Mouse (Mus musculus) midbrain, embryonic 15.5 days (tissue): ENCODE data around the gene Egln2. TPM values are rescaled to one million over a fixed set of nuclear protein-coding genes. Genes with fewer than 3 reads are reported as not detected.

Experiments
- ATAC-seq: fragments of 200-750 bp; cut with Nextera tagmentation; replicated peaks from 2 replicates; pipeline ENCODE4 v1.8.0; 2017; ENCODE audit warnings: moderate TSS enrichment
- H3K27ac ChIP-seq: fragments of 300-500 bp; sonication (generic); 2 replicates; pipeline ENCODE4 v1.5.1; 2015; ENCODE audit warnings: mild to moderate bottlenecking, inconsistent platforms
- H3K27me3 ChIP-seq: fragments of 300-500 bp; sonication (generic); replicated peaks from 2 replicates; pipeline ENCODE4 v1.6.1; 2015; ENCODE audit warnings: inconsistent platforms
- H3K36me3 ChIP-seq: fragments of 300-500 bp; sonication (generic); replicated peaks from 2 replicates; pipeline ENCODE4 v1.6.1; 2015; ENCODE audit warnings: inconsistent platforms
- H3K4me1 ChIP-seq: fragments of 300-500 bp; sonication (generic); 2 replicates; pipeline ENCODE4 v1.6.1; 2015; ENCODE audit warnings: inconsistent platforms
- H3K4me2 ChIP-seq: fragments of 300-500 bp; sonication (generic); 2 replicates; pipeline ENCODE4 v1.6.1; 2015; ENCODE audit warnings: inconsistent platforms, mild to moderate bottlenecking, moderate library complexity
- H3K4me3 ChIP-seq: fragments of 300-500 bp; sonication (generic); 2 replicates; pipeline ENCODE4 v1.5.1; 2015; ENCODE audit warnings: mild to moderate bottlenecking, inconsistent platforms
- H3K9ac ChIP-seq: fragments of 300-500 bp; sonication (generic); 2 replicates; pipeline ENCODE4 v1.6.1; 2015; ENCODE audit warnings: mild to moderate bottlenecking, inconsistent platforms
- H3K9me3 ChIP-seq: fragments of 300-500 bp; sonication (generic); 2 replicates; pipeline ENCODE4 v1.6.1; 2016; ENCODE audit warnings: inconsistent platforms
- WGBS: fragments of 180-500 bp; shearing (Covaris S2); methylation state at CpG from one replicate; pipeline ENCODE4 v1.1.7; 2015; ENCODE audit warnings: mixed read lengths; 5-methylcytosine and 5-hydroxymethylcytosine counted together
- polyA plus RNA-seq: library from polyadenylated mRNA; unstranded; fragments of >200 nt; fragmentation: Nextera tagmentation; extraction: Ambion mirVana; gene quantifications from 2 replicates; pipeline ENCODE4 v1.2.1, GENCODE M21; 2015

Egln2 gene
- polyA plus RNA-seq, 1 experiment from 2014 or later: 113 TPM

DNA sequence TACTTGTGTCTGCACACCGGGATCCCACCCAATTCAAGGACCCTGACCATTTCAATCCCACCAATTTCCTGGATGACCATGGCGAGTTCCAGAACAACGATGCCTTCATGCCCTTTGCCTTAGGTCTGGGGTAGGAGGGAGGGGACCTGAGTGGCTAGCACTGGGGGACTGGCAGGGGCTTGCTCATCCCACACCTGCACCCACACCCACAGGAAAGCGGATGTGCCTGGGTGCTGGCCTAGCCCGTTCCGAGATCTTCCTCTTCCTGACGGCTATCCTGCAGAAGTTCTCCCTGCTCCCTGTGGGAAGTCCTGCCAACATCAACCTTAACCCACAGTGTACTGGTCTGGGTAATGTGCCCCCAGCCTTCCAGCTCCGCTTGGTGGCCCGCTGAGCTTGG, 8.4 kb downstream of the Egln2 start:
- Histone ChIP-seq H3K36me3 (peaks cover 9% of the 10 kb centered on the region), H3K4me2 (no peak overlapping the region)
- 95% methylated on average over 9 of the region's 9 CpGs for WGBS

DNA sequence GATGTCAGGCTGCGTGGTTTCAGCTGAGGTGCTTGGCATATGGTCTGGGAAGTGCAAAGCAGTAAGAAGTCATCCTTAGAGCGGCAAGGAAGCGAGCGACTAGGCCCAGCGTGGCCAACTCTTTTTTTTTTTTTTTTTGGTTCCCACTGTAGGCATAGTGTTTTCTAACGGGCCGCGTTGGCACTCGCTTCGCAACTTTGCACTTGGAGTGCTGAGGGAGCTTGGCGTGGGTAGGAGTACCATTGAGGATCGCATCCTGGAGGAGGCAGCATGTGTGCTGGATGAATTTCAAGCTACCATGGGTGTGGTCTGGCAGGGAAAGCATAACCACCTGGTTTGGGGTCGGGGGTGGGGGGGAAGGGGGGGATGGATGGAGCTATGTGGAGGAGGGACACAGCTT, 10.6 kb downstream of the Egln2 start:
- Histone ChIP-seq H3K36me3 (peaks cover 9% of the 10 kb centered on the region), H3K9ac (no peak overlapping the region), H3K9me3 (no peaks in the 10 kb centered on the region), H3K4me2 (no peak overlapping the region), H3K4me3 (no peak overlapping the region), H3K4me1 (peaks cover 15% of the 10 kb centered on the region), H3K27me3 (no peaks in the 10 kb centered on the region), H3K27ac (no peak overlapping the region)
- 86% methylated on average over 13 of the region's 13 CpGs for WGBS
- no peak for ATAC-seq

More for the DNA sequence above, 8.4 kb downstream of the Egln2 start:
- H3K4me1 ChIP-seq: peaks cover 37% of the 10 kb centered on the region
- no peak overlapping the region for H3K9ac ChIP-seq
- H3K4me3 ChIP-seq: no peak overlapping the region
- H3K27ac ChIP-seq: no peak overlapping the region
- no peak for ATAC-seq
- H3K9me3 ChIP-seq: no peaks in the 10 kb centered on the region
- no peaks in the 10 kb centered on the region for H3K27me3 ChIP-seq

DNA sequence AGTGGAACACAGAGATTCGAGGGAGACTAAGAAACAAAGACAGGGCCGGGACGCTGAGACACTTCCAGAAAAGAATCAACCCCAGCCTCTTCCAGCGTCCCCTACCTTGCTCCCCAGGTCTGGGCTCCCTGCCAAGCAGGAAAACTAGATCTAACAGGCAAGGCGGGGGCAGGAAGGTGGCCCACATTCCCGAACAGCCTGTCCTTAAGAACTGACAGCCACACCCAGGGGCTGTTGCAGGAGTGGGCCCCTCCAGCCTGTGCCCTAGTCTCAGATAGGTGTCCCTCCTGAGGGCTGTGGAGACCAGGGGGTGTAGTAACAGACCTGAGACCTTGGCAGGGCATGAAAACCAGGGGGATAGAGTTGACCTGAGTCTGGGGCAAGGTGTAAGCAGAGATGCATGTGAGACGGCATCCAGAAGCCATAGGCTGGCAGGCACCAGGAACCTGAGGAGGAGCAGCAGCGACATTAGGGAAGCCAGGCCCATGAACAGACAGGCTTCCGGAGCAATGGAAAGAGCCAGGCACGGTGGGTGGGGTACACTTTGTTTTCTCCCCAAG, 13.3 kb downstream of the Egln2 start, which contains the start of gene Cyp2t4:
Gene Cyp2t4 (plus strand): TSS at position 510 of the 560 bp plus-strand sequence.
- H3K4me1 ChIP-seq: no peaks in the 10 kb centered on the region
- peaks cover under 1% of the 10 kb centered on the region; the same call in 1 of the 2 replicates for H3K36me3 ChIP-seq
- 78% methylated on average over 10 of the region's 10 CpGs for WGBS
- H3K9me3 ChIP-seq: no peaks in the 10 kb centered on the region
- H3K9ac ChIP-seq: no peak within 1 kb of the TSS
- H3K4me3 ChIP-seq: no peak within 1 kb of the TSS
- ATAC-seq: 0 out of 2 replicates have a peak, but pooled peaks have one; percentile 22
- H3K4me2 ChIP-seq: no peak within 1 kb of the TSS
- H3K27ac ChIP-seq: no peak within 1 kb of the TSS
- H3K27me3 ChIP-seq: no peaks in the 10 kb centered on the region

DNA sequence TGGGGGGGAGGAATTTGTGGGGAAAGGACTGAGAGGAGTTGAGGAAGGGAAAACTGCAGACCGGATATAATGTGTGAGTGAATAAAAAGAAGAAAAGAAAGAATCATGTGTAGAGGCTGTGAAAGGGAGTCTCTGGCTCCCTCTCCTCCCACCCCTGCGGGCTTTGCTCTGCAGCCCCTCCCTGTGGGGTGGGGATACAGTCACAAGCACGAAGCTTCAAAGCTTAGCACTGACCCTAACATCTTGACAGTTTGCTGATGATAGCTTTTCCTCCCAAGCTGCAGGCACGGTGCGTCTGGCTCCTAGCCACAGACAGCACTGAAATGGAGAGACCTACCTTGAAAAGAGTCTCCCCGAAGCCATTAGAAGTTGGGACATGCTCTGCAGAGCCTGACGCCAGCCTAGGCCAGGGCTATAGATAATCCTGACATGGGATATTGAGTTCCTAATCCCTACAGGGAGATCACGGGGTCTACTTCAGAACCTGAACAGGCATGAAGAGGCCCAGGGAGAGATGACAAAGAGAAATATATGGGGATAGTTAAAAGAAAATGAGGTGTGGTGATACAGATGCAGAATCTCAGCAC, 30.1 kb downstream of the Egln2 start:
- 58% methylated on average over 8 of the region's 8 CpGs for WGBS
- no peak overlapping the region for H3K27ac ChIP-seq
- H3K9me3 ChIP-seq: no peaks in the 10 kb centered on the region
- no peak overlapping the region for H3K4me2 ChIP-seq
- no peak overlapping the region for H3K9ac ChIP-seq
- no peaks in the 10 kb centered on the region for H3K36me3 ChIP-seq
- no peak overlapping the region for H3K4me3 ChIP-seq
- H3K4me1 ChIP-seq: no peaks in the 10 kb centered on the region
- no peak for ATAC-seq
- no peaks in the 10 kb centered on the region for H3K27me3 ChIP-seq

DNA sequence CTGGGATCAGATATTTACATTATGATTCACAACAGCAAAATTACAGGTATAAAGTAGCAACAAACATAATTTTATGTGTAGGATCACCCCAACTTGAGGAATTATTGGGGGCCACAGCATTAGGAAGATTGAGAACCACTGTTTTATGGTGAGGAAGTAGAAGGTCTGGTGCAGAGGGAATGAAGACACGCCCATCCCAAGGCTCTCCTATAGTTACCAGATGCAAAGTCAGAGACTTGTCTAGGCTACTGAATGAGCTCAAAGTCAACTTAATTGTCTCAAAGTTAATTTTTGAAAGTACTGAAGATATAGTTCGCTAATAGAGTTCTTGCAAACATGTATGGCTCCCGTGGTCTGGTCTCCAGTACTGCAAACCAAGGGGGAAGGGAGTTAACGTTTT, 32.8 kb downstream of the Egln2 start:
- Histone ChIP-seq H3K27me3 (no peaks in the 10 kb centered on the region), H3K4me1 (no peaks in the 10 kb centered on the region), H3K36me3 (no peaks in the 10 kb centered on the region), H3K4me2 (no peak overlapping the region), H3K9me3 (no peaks in the 10 kb centered on the region), H3K4me3 (no peak overlapping the region), H3K9ac (no peak overlapping the region), H3K27ac (no peak overlapping the region)
- ATAC-seq: no peak
- WGBS: 82% methylated on average over 4 of the region's 4 CpGs

DNA sequence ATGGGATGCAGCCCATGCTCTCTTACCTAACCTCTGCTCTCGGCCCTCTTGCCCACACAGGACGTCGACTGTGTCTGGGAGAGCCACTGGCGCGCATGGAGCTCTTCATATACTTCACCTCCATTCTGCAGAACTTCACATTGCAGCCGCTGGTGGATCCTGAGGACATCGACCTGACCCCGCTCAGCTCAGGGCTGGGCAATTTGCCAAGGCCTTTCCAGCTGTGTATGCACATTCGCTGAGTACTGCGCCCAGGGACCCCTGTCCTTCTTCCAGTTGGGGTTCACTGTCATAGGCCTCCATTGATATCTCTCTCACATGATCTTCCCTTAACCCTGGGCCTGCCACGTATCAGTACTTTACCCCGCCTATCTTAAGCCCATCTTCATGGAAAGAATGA, 33.4 kb downstream of the Egln2 start:
- Histone ChIP-seq H3K4me3 (no peak overlapping the region), H3K4me2 (no peak overlapping the region), H3K9me3 (no peaks in the 10 kb centered on the region), H3K9ac (no peak overlapping the region), H3K27me3 (no peaks in the 10 kb centered on the region), H3K36me3 (no peaks in the 10 kb centered on the region), H3K27ac (no peak overlapping the region), H3K4me1 (no peaks in the 10 kb centered on the region)
- no peak for ATAC-seq
- 69% methylated on average over 12 of the region's 12 CpGs for WGBS

DNA sequence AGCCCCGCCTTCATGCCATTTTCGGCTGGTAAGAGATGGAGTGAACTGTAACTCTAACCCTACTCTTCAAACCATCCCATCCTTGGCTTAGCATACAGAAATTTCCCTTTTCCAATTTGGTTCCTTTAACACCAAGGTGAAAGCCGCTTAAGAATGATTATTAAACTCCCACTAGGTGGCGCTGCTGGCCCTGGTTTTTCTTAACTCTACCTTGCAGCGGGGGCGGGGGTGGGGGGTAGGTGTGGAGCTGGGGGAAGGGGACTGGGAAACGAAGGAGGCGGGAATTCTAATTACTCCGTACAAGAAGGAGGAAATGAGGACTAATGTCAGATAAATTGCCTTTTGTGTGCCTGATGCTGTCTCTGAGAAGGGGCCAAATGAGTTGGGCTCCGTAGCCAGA, 34.0 kb downstream of the Egln2 start:
- Histone ChIP-seq H3K27ac (no peak overlapping the region), H3K27me3 (no peaks in the 10 kb centered on the region), H3K4me3 (no peak overlapping the region), H3K9ac (no peak overlapping the region), H3K4me2 (no peak overlapping the region), H3K9me3 (no peaks in the 10 kb centered on the region), H3K36me3 (no peaks in the 10 kb centered on the region), H3K4me1 (no peaks in the 10 kb centered on the region)
- ATAC-seq: no peak
- WGBS: 15% methylated on average over 10 of the region's 10 CpGs

DNA sequence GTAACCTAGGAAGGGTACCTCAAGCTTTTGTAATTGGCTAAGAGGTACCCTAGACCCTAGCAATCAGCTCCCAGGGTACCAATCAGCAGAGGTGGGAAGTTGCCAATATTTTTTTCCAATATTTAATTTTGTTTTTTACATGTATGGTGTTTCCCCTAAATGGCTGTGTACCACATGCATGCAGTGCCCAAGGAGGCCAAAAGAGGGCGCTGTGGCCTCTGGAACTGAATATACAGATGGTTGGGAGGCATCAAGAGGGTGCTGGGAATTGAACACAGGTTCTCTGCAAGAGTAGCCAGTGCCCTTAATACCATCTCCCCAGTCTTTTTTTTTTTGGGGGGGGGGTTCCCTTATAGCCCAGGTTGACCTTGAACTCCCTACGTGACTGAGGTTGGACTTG, 35.2 kb downstream of the Egln2 start:
- Histone ChIP-seq H3K4me1 (no peaks in the 10 kb centered on the region), H3K27ac (no peak overlapping the region), H3K9me3 (no peaks in the 10 kb centered on the region), H3K9ac (no peak overlapping the region), H3K27me3 (no peaks in the 10 kb centered on the region), H3K4me3 (no peak overlapping the region), H3K4me2 (no peak overlapping the region), H3K36me3 (no peaks in the 10 kb centered on the region)
- ATAC-seq: no peak
- 54% methylated on average over 2 of the region's 2 CpGs for WGBS

DNA sequence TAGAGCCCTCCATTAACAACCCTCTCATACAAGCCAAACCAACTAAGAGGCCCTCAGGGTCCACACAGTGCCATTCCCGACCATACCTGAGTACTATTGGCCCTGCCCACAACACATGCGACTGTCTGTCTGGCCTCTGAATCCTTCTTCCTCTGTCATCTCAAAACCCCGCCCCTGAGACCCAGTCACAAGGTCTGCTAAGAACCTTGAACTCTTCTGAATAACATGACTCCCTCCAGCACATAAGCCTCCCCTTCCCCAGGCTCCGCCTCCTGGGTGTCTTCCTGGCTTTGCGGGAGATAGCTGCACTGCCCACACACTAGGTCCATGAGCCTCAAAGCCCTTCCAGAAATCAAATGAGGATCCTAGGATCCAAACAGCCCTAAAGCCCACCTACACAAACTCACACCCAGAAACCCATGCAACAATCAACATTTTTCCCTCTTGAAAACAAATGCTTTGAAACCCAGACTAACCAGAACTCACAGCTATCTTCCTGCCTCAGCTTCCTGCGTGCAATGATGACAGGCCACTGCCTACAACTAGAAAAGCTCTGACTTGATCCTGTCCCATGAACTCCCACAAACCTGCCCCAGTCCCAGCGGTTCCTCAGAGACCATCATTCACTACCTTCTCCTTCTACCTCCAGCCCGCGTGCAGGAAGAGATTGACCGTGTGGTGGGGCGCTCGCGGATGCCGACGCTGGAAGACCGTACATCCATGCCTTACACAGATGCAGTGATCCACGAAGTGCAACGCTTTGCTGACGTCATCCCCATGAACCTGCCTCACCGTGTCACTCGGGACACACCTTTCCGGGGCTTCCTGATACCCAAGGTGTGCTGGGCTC, 35.9 kb downstream of the Egln2 start:
- H3K9me3 ChIP-seq: no peaks in the 10 kb centered on the region
- ATAC-seq: no peak
- H3K27me3 ChIP-seq: no peaks in the 10 kb centered on the region
- no peak overlapping the region for H3K4me2 ChIP-seq
- H3K9ac ChIP-seq: no peak overlapping the region
- H3K4me1 ChIP-seq: no peaks in the 10 kb centered on the region
- H3K36me3 ChIP-seq: no peaks in the 10 kb centered on the region
- H3K27ac ChIP-seq: no peak overlapping the region
- WGBS: 89% methylated on average over 22 of the region's 22 CpGs
- no peak overlapping the region for H3K4me3 ChIP-seq

DNA sequence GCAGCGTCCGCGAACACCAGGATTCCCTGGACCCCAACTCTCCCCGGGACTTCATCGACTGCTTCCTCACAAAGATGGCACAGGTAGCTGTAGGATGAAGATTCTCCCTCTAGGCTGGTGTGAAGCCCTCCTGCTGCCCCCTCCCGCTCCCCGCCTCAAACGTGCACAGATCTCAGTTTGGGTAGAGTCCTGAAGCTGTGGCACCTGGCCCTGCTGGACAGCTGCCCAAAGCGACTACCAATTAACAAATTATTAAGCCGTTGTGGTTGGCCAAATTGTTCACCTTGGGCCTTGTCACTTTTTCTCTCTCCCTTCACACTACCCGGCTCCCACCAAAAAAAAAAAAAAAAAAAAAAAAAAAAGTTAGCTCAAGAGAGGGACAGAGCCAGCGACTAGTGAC, 36.8 kb downstream of the Egln2 start:
- no peak overlapping the region for H3K27ac ChIP-seq
- no peaks in the 10 kb centered on the region for H3K9me3 ChIP-seq
- no peaks in the 10 kb centered on the region for H3K4me1 ChIP-seq
- no peak overlapping the region for H3K4me2 ChIP-seq
- no peaks in the 10 kb centered on the region for H3K27me3 ChIP-seq
- no peak overlapping the region for H3K4me3 ChIP-seq
- WGBS: 86% methylated on average over 12 of the region's 12 CpGs
- H3K9ac ChIP-seq: no peak overlapping the region
- ATAC-seq: no peak
- no peaks in the 10 kb centered on the region for H3K36me3 ChIP-seq

DNA sequence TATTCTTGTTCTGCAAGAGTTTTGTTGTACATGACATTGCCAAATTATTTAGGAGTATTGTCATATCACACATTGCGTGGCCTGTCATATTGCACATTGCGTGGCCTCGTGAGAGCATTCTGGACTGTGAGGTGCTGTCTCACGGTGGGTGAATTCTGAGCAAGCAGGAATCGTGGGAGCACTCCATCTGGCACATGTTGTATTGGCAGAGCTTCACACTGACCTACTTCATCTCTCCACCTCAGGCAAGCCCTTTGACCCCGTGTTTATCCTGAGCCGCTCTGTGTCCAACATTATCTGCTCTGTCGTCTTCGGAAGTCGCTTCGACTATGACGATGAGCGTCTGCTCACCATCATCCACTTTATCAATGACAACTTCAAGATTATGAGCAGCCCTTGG, 37.7 kb downstream of the Egln2 start:
- Histone ChIP-seq H3K9ac (no peak overlapping the region), H3K9me3 (no peaks in the 10 kb centered on the region), H3K27ac (no peak overlapping the region), H3K4me3 (no peak overlapping the region), H3K36me3 (no peaks in the 10 kb centered on the region), H3K4me1 (no peaks in the 10 kb centered on the region), H3K4me2 (no peak overlapping the region), H3K27me3 (no peaks in the 10 kb centered on the region)
- ATAC-seq: no peak
- WGBS: 91% methylated on average over 13 of the region's 13 CpGs

DNA sequence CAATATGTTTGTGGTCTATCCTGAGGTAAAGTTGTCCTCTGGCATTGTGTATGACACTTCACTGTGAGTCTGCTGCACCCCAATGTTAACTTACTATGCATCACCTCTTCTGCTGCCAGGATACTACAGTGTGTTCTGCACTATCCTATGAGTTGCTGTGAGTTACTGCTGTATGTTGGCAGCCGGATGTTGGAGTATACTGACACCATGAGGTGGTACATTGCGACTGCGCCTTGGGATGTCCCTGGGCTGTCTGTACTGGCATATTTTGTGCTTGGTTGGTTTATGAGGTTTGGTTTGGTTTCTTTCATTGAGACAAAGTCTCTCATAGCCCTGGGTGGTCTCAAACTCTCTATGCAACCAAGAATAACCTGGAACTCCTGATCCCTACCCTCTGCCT, 38.4 kb downstream of the Egln2 start:
- Histone ChIP-seq H3K27me3 (no peaks in the 10 kb centered on the region), H3K4me3 (no peak overlapping the region), H3K4me1 (no peaks in the 10 kb centered on the region), H3K4me2 (no peak overlapping the region), H3K9me3 (no peaks in the 10 kb centered on the region), H3K36me3 (no peaks in the 10 kb centered on the region), H3K9ac (no peak overlapping the region), H3K27ac (no peak overlapping the region)
- WGBS: 47% methylated on average over 3 of the region's 3 CpGs
- ATAC-seq: no peak
